Mouse (Mus musculus): ENCODE data around the gene Spx. TPM values are rescaled to one million over a fixed set of nuclear protein-coding genes. Genes with fewer than 3 reads are reported as not detected.
A peak's percentile ranks its signal among the peaks of the same experiment; 100 is the strongest.

Spx gene
- polyA plus RNA-seq, 2 experiments from 2014 or later: 0.79 TPM; not detected in 1

GRCm38 (mm10) chr6:142451381-142451780 lies 38.1 kb downstream of the Spx start:
- no peak for ATAC-seq

GRCm38 (mm10) chr6:142453311-142453710 lies 40.1 kb downstream of the Spx start:
- ATAC-seq: peak; percentile 43

GRCm38 (mm10) chr6:142455314-142455996 lies 42.2 kb downstream of the Spx start:
- ATAC-seq: no peak

GRCm38 (mm10) chr6:142458010-142458409 lies 44.8 kb downstream of the Spx start:
- no peak for ATAC-seq

- ATAC-seq: no peak
Measured at GRCm38 (mm10) chr6:142459017-142459678, 45.9 kb downstream of the Spx start.

- no peak for ATAC-seq
Measured at GRCm38 (mm10) chr6:142462194-142462593, 49.0 kb downstream of the Spx start.

Other genes with a start within 250 kb of the Spx start
- 1 to 10 TPM in 1 of 2 experiments, not detected in 1; 1.0 TPM for gene Slco1a6, start 204.9 kb upstream of the Spx start, polyA plus RNA-seq (2017; shearing (Covaris generic))
- gene Iapp, start 115.0 kb upstream of the Spx start, polyA plus RNA-seq (2017; shearing (Covaris generic)): not detected
- gene Slco1a5, start 90.5 kb upstream of the Spx start, polyA plus RNA-seq (2017; shearing (Covaris generic)): not detected
- gene Pyroxd1, start 67.8 kb upstream of the Spx start, polyA plus RNA-seq (2017; shearing (Covaris generic)): 10 to 100 TPM; 21.6 to 23.1 TPM
- 10 to 100 TPM; 37.2 to 60.4 TPM for gene Recql, start 26.4 kb upstream of the Spx start, polyA plus RNA-seq (2017; shearing (Covaris generic))
- gene Golt1b, start 26.2 kb upstream of the Spx start, polyA plus RNA-seq (2017; shearing (Covaris generic)): 10 to 100 TPM; 49.1 to 50.1 TPM
- not detected for gene Gys2, start 59.7 kb downstream of the Spx start, polyA plus RNA-seq (2017; shearing (Covaris generic))
- gene Ldhb, start 94.5 kb downstream of the Spx start, polyA plus RNA-seq (2017; shearing (Covaris generic)): 10 to 100 TPM; 67.6 to 85.1 TPM
- under 1 TPM in 1 of 2 experiments, not detected in 1; 0.20 TPM for gene Kcnj8, start 158.2 kb downstream of the Spx start, polyA plus RNA-seq (2017; shearing (Covaris generic))